Mouse (Mus musculus): ENCODE results near the gene Cxcl9. TPM values are rescaled to one million over a fixed set of nuclear protein-coding genes. Genes with fewer than 3 reads are reported as not detected.

Cxcl9 gene
- polyA plus RNA-seq, 1 experiment, result 41.8 TPM

DNA sequence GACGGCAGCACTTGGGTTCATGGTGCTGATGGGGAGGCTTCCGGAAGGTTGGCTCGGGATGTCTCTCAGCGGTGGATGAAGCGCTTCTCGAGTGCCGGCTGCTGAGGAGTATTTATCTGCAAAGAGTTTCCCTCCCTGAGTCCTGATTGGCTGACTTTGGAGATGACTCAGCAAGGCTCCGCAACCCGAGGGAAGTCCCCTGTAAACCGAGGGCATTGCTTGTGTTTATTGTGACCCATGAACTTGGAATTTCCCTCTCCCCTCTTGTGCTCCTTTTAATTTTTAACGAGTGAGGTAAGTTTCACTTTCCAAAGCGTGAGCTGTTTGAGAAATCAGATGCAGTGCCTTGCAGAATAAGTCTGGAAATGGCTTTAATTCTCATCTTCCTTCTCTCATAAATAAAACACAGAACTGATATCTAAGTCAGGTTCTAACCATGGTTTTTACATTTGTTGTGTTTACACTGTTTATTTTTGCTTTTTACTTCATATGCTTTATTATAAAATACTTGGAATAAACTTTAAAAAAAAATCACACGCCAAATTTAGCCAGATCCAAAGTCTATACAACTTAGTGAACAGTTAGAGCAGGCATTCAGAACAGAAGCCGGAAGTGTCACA is 21.0 kb upstream of the Cxcl9 start, which contains the start of gene Cxcl10:
TSS of gene Cxcl10 (minus strand) at position 96 of the 620 bp plus-strand sequence.
- Histone ChIP-seq H3K27me3 (ENCODE audit: control insufficient read depth, insufficient read depth, low read length) (no peaks in the 10 kb centered on the region), H3K36me3 (ENCODE audit: control insufficient read depth, insufficient read depth, low read length) (no peaks in the 10 kb centered on the region), H3K27ac (ENCODE audit: control insufficient read depth, insufficient read depth, low read length) (no peak within 1 kb of the TSS), H3K4me1 (replicated peaks; ENCODE audit: control insufficient read depth, insufficient read depth, low read length) (peaks cover 8% of the 10 kb centered on the region), H3K4me3 (ENCODE audit: control insufficient read depth, insufficient read depth, low read length) (no peak within 1 kb of the TSS; the same call in 1 of the 2 replicates)
- DNase-seq, result peak; percentile 60
- 13% methylated on average over 14 of the region's 14 CpGs for WGBS
- no peak for TF ChIP-seq CTCF (IDR thresholded peaks at IDR 0.05; ENCODE audit: borderline replicate concordance, control insufficient read depth, extremely low read depth, insufficient read depth, low read length, poor library complexity)
- no peak for TF ChIP-seq POLR2A (IDR thresholded peaks at IDR 0.05; ENCODE audit: control insufficient read depth, extremely low read depth, insufficient read depth, low read length, poor library complexity)

DNA sequence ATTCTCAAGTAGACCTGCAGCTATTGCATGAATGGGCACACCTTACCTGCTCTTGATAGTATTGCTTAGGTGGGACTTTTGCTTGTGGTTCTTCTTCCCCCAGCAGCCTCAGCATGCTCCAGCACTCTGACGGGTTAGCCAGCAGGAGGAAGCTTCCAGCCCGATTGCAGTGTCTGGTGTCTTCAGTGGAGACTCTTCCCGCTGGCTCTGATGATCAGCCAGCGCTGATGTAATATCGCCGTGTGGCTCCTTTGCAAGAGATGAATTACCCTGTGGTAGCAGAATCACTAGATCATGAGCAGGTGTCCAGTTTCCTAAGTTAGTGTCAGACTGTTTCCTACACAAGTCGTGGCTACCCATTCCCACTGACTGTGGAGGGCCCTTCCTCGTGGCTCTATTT is 17.1 kb upstream of the Cxcl9 start:
- DNase-seq, result no peak
- Histone ChIP-seq H3K4me3 (ENCODE audit: control insufficient read depth, insufficient read depth, low read length) (no peak overlapping the region), H3K36me3 (ENCODE audit: control insufficient read depth, insufficient read depth, low read length) (no peaks in the 10 kb centered on the region), H3K4me1 (replicated peaks; ENCODE audit: control insufficient read depth, insufficient read depth, low read length) (peaks cover 3% of the 10 kb centered on the region; the same call in 1 of the 2 replicates), H3K27me3 (ENCODE audit: control insufficient read depth, insufficient read depth, low read length) (no peaks in the 10 kb centered on the region), H3K27ac (ENCODE audit: control insufficient read depth, insufficient read depth, low read length) (no peak overlapping the region)
- TF ChIP-seq POLR2A (IDR thresholded peaks at IDR 0.05; ENCODE audit: control insufficient read depth, extremely low read depth, insufficient read depth, low read length, poor library complexity), result no peak
- TF ChIP-seq CTCF (IDR thresholded peaks at IDR 0.05; ENCODE audit: borderline replicate concordance, control insufficient read depth, extremely low read depth, insufficient read depth, low read length, poor library complexity), result no peak
- 88% methylated on average over 8 of the region's 8 CpGs for WGBS

DNA sequence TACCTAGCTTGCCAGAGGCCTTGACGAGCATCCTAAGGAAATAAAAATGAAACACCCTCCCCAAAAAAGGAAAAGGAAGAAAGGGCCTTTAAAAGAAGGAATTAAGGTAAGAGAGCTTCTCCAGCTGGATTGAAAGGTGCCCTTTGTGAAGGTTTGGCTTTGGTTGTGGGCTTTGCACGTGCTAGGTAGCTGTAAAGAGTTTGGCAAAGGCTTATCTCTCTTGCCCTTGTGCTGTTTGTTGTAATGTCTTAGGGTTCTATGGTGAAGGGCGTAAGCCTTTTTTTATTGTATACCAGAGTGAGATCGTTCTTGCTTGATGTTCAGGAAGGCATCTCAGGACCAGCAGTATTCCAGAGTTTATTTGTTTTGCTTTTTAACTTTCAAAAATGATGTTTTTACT is 12.7 kb upstream of the Cxcl9 start:
- H3K36me3 ChIP-seq (ENCODE audit: control insufficient read depth, insufficient read depth, low read length), result no peaks in the 10 kb centered on the region
- H3K4me1 ChIP-seq (replicated peaks; ENCODE audit: control insufficient read depth, insufficient read depth, low read length), result no peaks in the 10 kb centered on the region
- no peak overlapping the region for H3K27ac ChIP-seq (ENCODE audit: control insufficient read depth, insufficient read depth, low read length)
- no peak overlapping the region for H3K4me3 ChIP-seq (ENCODE audit: control insufficient read depth, insufficient read depth, low read length)
- WGBS, result 82% methylated on average over 4 of the region's 4 CpGs
- no peak for DNase-seq
- no peaks in the 10 kb centered on the region for H3K27me3 ChIP-seq (ENCODE audit: control insufficient read depth, insufficient read depth, low read length)
- no peak for TF ChIP-seq CTCF (IDR thresholded peaks at IDR 0.05; ENCODE audit: borderline replicate concordance, control insufficient read depth, extremely low read depth, insufficient read depth, low read length, poor library complexity)
- no peak for TF ChIP-seq POLR2A (IDR thresholded peaks at IDR 0.05; ENCODE audit: control insufficient read depth, extremely low read depth, insufficient read depth, low read length, poor library complexity)

- TF ChIP-seq POLR2A (IDR thresholded peaks at IDR 0.05; ENCODE audit: control insufficient read depth, extremely low read depth, insufficient read depth, low read length, poor library complexity), result no peak
- no peak for TF ChIP-seq CTCF (IDR thresholded peaks at IDR 0.05; ENCODE audit: borderline replicate concordance, control insufficient read depth, extremely low read depth, insufficient read depth, low read length, poor library complexity)
- no peak for DNase-seq
- H3K27me3 ChIP-seq (ENCODE audit: control insufficient read depth, insufficient read depth, low read length), result no peaks in the 10 kb centered on the region
- H3K4me3 ChIP-seq (ENCODE audit: control insufficient read depth, insufficient read depth, low read length), result no peak overlapping the region
- no peak overlapping the region for H3K27ac ChIP-seq (ENCODE audit: control insufficient read depth, insufficient read depth, low read length)
- no peaks in the 10 kb centered on the region for H3K36me3 ChIP-seq (ENCODE audit: control insufficient read depth, insufficient read depth, low read length)
- no peaks in the 10 kb centered on the region for H3K4me1 ChIP-seq (replicated peaks; ENCODE audit: control insufficient read depth, insufficient read depth, low read length)
- 59% methylated on average over 3 of the region's 3 CpGs for WGBS
Observed at GRCm38 (mm10) chr5:92336743-92337142, 8.9 kb upstream of the Cxcl9 start.

- no peak for DNase-seq
- H3K4me1 ChIP-seq (replicated peaks; ENCODE audit: control insufficient read depth, insufficient read depth, low read length), result no peaks in the 10 kb centered on the region
- H3K27ac ChIP-seq (ENCODE audit: control insufficient read depth, insufficient read depth, low read length), result no peak overlapping the region
- H3K36me3 ChIP-seq (ENCODE audit: control insufficient read depth, insufficient read depth, low read length), result no peaks in the 10 kb centered on the region
- H3K4me3 ChIP-seq (ENCODE audit: control insufficient read depth, insufficient read depth, low read length), result no peak overlapping the region
- TF ChIP-seq POLR2A (IDR thresholded peaks at IDR 0.05; ENCODE audit: control insufficient read depth, extremely low read depth, insufficient read depth, low read length, poor library complexity) (no peak), CTCF (IDR thresholded peaks at IDR 0.05; ENCODE audit: borderline replicate concordance, control insufficient read depth, extremely low read depth, insufficient read depth, low read length, poor library complexity) (no peak)
- WGBS, result 67% methylated on average over 9 of the region's 9 CpGs
- H3K27me3 ChIP-seq (ENCODE audit: control insufficient read depth, insufficient read depth, low read length), result no peaks in the 10 kb centered on the region
Observed at GRCm38 (mm10) chr5:92332359-92332840, 4.5 kb upstream of the Cxcl9 start.

GRCm38 (mm10) chr5:92331635-92332338 is 3.9 kb upstream of the Cxcl9 start, which contains the start of gene Art3:
Gene Art3 (plus strand): TSS chr5:92331827.
- H3K4me3 ChIP-seq (ENCODE audit: control insufficient read depth, insufficient read depth, low read length), result no peak within 1 kb of the TSS
- DNase-seq, result no peak
- H3K36me3 ChIP-seq (ENCODE audit: control insufficient read depth, insufficient read depth, low read length), result no peaks in the 10 kb centered on the region
- H3K27me3 ChIP-seq (ENCODE audit: control insufficient read depth, insufficient read depth, low read length), result no peaks in the 10 kb centered on the region
- TF ChIP-seq POLR2A (IDR thresholded peaks at IDR 0.05; ENCODE audit: control insufficient read depth, extremely low read depth, insufficient read depth, low read length, poor library complexity), result no peak
- TF ChIP-seq CTCF (IDR thresholded peaks at IDR 0.05; ENCODE audit: borderline replicate concordance, control insufficient read depth, extremely low read depth, insufficient read depth, low read length, poor library complexity), result no peak
- no peak within 1 kb of the TSS for H3K27ac ChIP-seq (ENCODE audit: control insufficient read depth, insufficient read depth, low read length)
- WGBS, result 91% methylated on average over 17 of the region's 17 CpGs
- no peaks in the 10 kb centered on the region for H3K4me1 ChIP-seq (replicated peaks; ENCODE audit: control insufficient read depth, insufficient read depth, low read length)
